Mouse (Mus musculus) CH12.LX (cell line): ENCODE measurements around the gene Aig1. TPM values are rescaled to one million over a fixed set of nuclear protein-coding genes. Genes with fewer than 3 reads are reported as not detected.

Experiments used
- DNase-seq: peaks from one replicate; pipeline ENCODE4 v3.0.0-alpha.2; 2013; ENCODE audit errors: extremely low read depth
- H3K27ac ChIP-seq: 2 replicates; pipeline ENCODE4 v1.5.1; 2012; ENCODE audit warnings: low read depth, mild to moderate bottlenecking, control low read depth, moderate library complexity; ENCODE audit not compliant: insufficient read depth
- H3K27me3 ChIP-seq: replicated peaks from 2 replicates; pipeline ENCODE3; 2012; ENCODE audit warnings: inconsistent platforms
- H3K36me3 ChIP-seq, 2 experiments: replicated peaks in 1 of 2; 2 replicates each; pipeline versions ENCODE3 to v1.6.1; 2012; ENCODE audit warnings: inconsistent platforms in 1 of 2, low read length in 1 of 2, mild to moderate bottlenecking in 1 of 2, mixed read lengths in 1 of 2, moderate library complexity in 1 of 2; ENCODE audit not compliant: control insufficient read depth in 1 of 2, insufficient read depth in 1 of 2
- H3K4me1 ChIP-seq, 2 experiments: 2 replicates each; pipeline ENCODE4 v1.6.1; 2012; ENCODE audit warnings: inconsistent platforms in 1 of 2, moderate library complexity in 1 of 2; ENCODE audit not compliant: insufficient read depth in 2 of 2, control insufficient read depth in 1 of 2
- H3K4me2 ChIP-seq: 2 replicates; pipeline ENCODE4 v1.6.1; 2012; ENCODE audit warnings: low read depth, mild to moderate bottlenecking, control low read depth; ENCODE audit not compliant: poor library complexity, insufficient read depth, severe bottlenecking
- H3K4me3 ChIP-seq, 3 experiments: fragments of 150-350 bp in 1 of 3; sonication (generic) in 1 of 3; replicated peaks in 1 of 3; 2 replicates each; pipeline versions ENCODE3 to v1.5.1; 2011 to 2012; ENCODE audit warnings: low read depth in 2 of 3, low read length in 2 of 3, mild to moderate bottlenecking in 2 of 3, moderate library complexity in 2 of 3, control low read depth in 1 of 3, improper control_type of control experiment in 1 of 3, inconsistent platforms in 1 of 3, mixed read lengths in 1 of 3; ENCODE audit not compliant: poor library complexity in 1 of 3
- H3K79me2 ChIP-seq: replicated peaks from 2 replicates; pipeline ENCODE4 v1.6.1; 2012; ENCODE audit warnings: mild to moderate bottlenecking, moderate library complexity; ENCODE audit not compliant: control insufficient read depth, poor library complexity, insufficient read depth, severe bottlenecking; ENCODE audit errors: extremely low read depth
- H3K9ac ChIP-seq: 2 replicates; pipeline ENCODE4 v1.6.1; 2012; ENCODE audit warnings: low read depth, mild to moderate bottlenecking, control low read depth, moderate library complexity; ENCODE audit not compliant: insufficient read depth
- H3K9me3 ChIP-seq: replicated peaks from 2 replicates; pipeline ENCODE3; 2012; ENCODE audit warnings: low read length, inconsistent platforms, mixed read lengths
- CHD1 ChIP-seq: IDR thresholded peaks from 2 replicates; pipeline ENCODE4 v1.6.1; 2012; ENCODE audit warnings: low read depth, low read length, improper control_type of control experiment, inconsistent platforms
- CHD2 ChIP-seq: IDR thresholded peaks from 2 replicates; pipeline ENCODE4 v1.6.1; 2011; ENCODE audit warnings: low read length, improper control_type of control experiment
- E2F4 ChIP-seq: IDR thresholded peaks from 2 replicates; pipeline ENCODE4 v1.6.1; 2011; ENCODE audit warnings: low read depth, low read length, improper control_type of control experiment; ENCODE audit not compliant: insufficient replicate concordance
- ELF1 ChIP-seq: IDR thresholded peaks from 2 replicates; pipeline ENCODE4 v1.6.1; 2014; ENCODE audit warnings: low read depth, mild to moderate bottlenecking, inconsistent platforms, low read length, improper control_type of control experiment
- EP300 ChIP-seq: IDR thresholded peaks from 2 replicates; pipeline ENCODE4 v1.6.1; 2011; ENCODE audit warnings: low read length, improper control_type of control experiment
- ETS1 ChIP-seq: conservative IDR thresholded peaks from 2 replicates; pipeline ENCODE4 v1.6.1; 2012; ENCODE audit warnings: low read depth, mild to moderate bottlenecking, inconsistent platforms, low read length, improper control_type of control experiment, moderate library complexity
- HCFC1 ChIP-seq: IDR thresholded peaks from 2 replicates; pipeline ENCODE4 v1.6.1; 2012; ENCODE audit warnings: low read depth, mild to moderate bottlenecking, inconsistent platforms, low read length, improper control_type of control experiment
- KAT2A ChIP-seq: IDR thresholded peaks from 2 replicates; pipeline ENCODE4 v1.6.1; 2012; ENCODE audit warnings: low read length, improper control_type of control experiment, inconsistent platforms; ENCODE audit not compliant: insufficient replicate concordance
- MEF2A ChIP-seq: IDR thresholded peaks from 2 replicates; pipeline ENCODE4 v1.6.1; 2014; ENCODE audit warnings: low read depth, mild to moderate bottlenecking, inconsistent platforms, low read length, improper control_type of control experiment, borderline replicate concordance
- PAX5 ChIP-seq: IDR thresholded peaks from 2 replicates; pipeline ENCODE4 v1.6.1; 2012; ENCODE audit warnings: low read length, inconsistent platforms, mixed read lengths
- SIN3A ChIP-seq: IDR thresholded peaks from 2 replicates; pipeline ENCODE4 v1.6.1; 2012; ENCODE audit warnings: low read length, improper control_type of control experiment, inconsistent platforms
- TCF12 ChIP-seq: IDR thresholded peaks from 2 replicates; pipeline ENCODE4 v1.6.1; 2014; ENCODE audit warnings: low read depth, mild to moderate bottlenecking, inconsistent platforms, low read length, improper control_type of control experiment
- USF1 ChIP-seq: IDR thresholded peaks from 2 replicates; pipeline ENCODE4 v1.6.1; 2014; ENCODE audit warnings: low read depth, mild to moderate bottlenecking, inconsistent platforms, low read length, improper control_type of control experiment
- ZC3H11A ChIP-seq: IDR thresholded peaks from 2 replicates; pipeline ENCODE4 v1.6.1; 2012; ENCODE audit warnings: low read depth, mild to moderate bottlenecking, inconsistent platforms, low read length, improper control_type of control experiment
- ZKSCAN1 ChIP-seq: IDR thresholded peaks from 2 replicates; pipeline ENCODE4 v1.6.1; 2012; ENCODE audit warnings: low read depth, inconsistent platforms, low read length, improper control_type of control experiment, borderline replicate concordance
- dilution Hi-C: fragments of 300-500 bp; cut with MboI; formaldehyde crosslinking; loops from 2 replicates; pipeline ENCODE4 v1.14.3; 2020; ENCODE audit warnings: low sequenced_read_pairs; ENCODE audit not compliant: extremely low pct_unique_long_range_greater_than_20kb, extremely low pct_ligation_motif_present
- in situ Hi-C: fragments of 300-500 bp; cut with MboI; formaldehyde crosslinking; loops from 3 replicates; pipeline ENCODE4 v1.14.3; 2019; ENCODE audit warnings: low sequenced_read_pairs, low pct_ligation_motif_present, low pct_unique_long_range_greater_than_20kb, mixed read lengths
- polyA plus RNA-seq: library from polyadenylated mRNA; unstranded; fragments of >175 nt; gene quantifications from 2 replicates; pipeline ENCODE4 v1.2.1, GENCODE M21; 2012; ENCODE audit warnings: low read depth; ENCODE audit not compliant: insufficient read length
- total RNA-seq, 2 experiments: library from RNA; depleted of rRNA; stranded (reverse); fragments of 300-350 nt in 1 of 2; fragments of >200 nt in 1 of 2; gene quantifications; 2 replicates each; pipeline ENCODE4 v1.2.3; 2012 to 2014

Gene Aig1
- total and polyA plus RNA-seq, 3 experiments = 1.6 to 10.8 (median 2.4) TPM

- Histone ChIP-seq H3K27ac (no peak overlapping the region), H3K79me2 (no peaks in the 10 kb centered on the region), H3K9me3 (no peaks in the 10 kb centered on the region), H3K4me1 (no peaks in the 10 kb centered on the region), H3K4me3 (no peak overlapping the region), H3K36me3 (no peaks in the 10 kb centered on the region), H3K4me2 (no peak overlapping the region), H3K27me3 (no peaks in the 10 kb centered on the region), H3K9ac (no peak overlapping the region)
- DNase-seq = no peak
- in situ Hi-C loops (no loop called here), dilution Hi-C loops (no loop called here)
- TF ChIP-seq SIN3A (no peak), ETS1 (no peak)
These were observed 166.1 kb downstream of the Aig1 start for GRCm38 (mm10) chr10:13702688-13703087.

DNA sequence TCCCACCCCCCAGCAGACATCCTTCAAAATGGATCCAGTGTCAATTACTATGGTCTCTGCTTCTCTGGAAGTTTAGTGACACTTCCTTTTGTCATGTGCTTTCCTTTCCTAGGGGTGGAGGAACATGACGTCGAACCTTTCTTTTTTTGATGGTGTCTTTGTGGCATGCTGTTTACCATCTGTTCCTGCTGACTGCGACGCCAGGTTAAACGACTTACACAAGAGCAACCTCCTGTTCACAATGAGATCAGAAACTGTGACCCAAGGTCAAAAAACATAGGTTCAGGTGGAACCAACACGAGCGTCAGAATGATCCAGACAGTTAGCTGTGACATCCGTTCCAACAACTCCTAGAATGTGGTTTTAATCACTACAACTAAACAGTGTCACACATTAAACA lies 166.7 kb downstream of the Aig1 start:
- H3K4me2 ChIP-seq = no peak overlapping the region
- H3K9ac ChIP-seq = no peak overlapping the region
- in situ Hi-C loops (no loop called here), dilution Hi-C loops (no loop called here)
- no peaks in the 10 kb centered on the region for H3K9me3 ChIP-seq
- H3K4me1 ChIP-seq = no peaks in the 10 kb centered on the region
- H3K36me3 ChIP-seq = no peaks in the 10 kb centered on the region
- TF ChIP-seq CHD2 = no peak
- TF ChIP-seq ZKSCAN1 = no peak
- no peak for TF ChIP-seq PAX5
- no peak for TF ChIP-seq EP300
- no peak for TF ChIP-seq KAT2A
- TF ChIP-seq USF1 = no peak
- no peak for TF ChIP-seq ELF1
- H3K79me2 ChIP-seq = no peaks in the 10 kb centered on the region
- no peak for DNase-seq
- H3K4me3 ChIP-seq = no peak overlapping the region
- H3K27me3 ChIP-seq = no peaks in the 10 kb centered on the region
- H3K27ac ChIP-seq = no peak overlapping the region

DNA sequence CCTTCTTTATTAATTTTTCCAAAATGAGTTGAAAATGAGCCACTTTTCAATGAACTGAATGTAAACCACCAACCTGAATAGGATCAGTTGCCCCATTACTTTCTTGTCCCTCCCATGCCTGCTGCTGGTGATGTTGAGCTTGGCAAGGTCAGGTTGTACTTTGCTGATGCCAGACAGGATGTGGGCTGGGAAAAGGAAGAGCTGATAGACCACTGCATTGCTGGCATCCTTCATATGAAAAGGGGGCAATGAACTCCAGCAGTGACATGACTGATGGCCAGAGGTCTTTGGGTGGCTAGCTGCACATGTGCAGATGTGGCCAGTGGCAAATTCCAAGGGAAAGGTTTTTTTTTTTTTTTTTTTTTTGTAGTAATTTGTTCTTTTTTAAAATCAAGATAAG lies 172.5 kb downstream of the Aig1 start:
- Histone ChIP-seq H3K4me3 (no peak overlapping the region), H3K4me2 (no peak overlapping the region), H3K27me3 (no peaks in the 10 kb centered on the region), H3K36me3 (no peaks in the 10 kb centered on the region), H3K9me3 (no peaks in the 10 kb centered on the region), H3K9ac (no peak overlapping the region), H3K4me1 (no peaks in the 10 kb centered on the region), H3K79me2 (no peaks in the 10 kb centered on the region), H3K27ac (no peak overlapping the region)
- no peak for TF ChIP-seq CHD1
- no peak for TF ChIP-seq ZC3H11A
- TF ChIP-seq TCF12 = no peak
- no peak for TF ChIP-seq HCFC1
- no peak for TF ChIP-seq E2F4
- TF ChIP-seq MEF2A = no peak
- in situ Hi-C loops = no loop called here
- no peak for DNase-seq
- dilution Hi-C loops = no loop called here
